ENCODE assay signal across 9 mouse cellular contexts in genomic region chr4:52958693-52959092, GRCm38 (mm10). TPM values are rescaled to one million over a fixed set of nuclear protein-coding genes. Genes with fewer than 3 reads are reported as not detected.
DNase-seq lines count a peak whose midpoint lies in the region; ATAC-seq lines count a peak whose summit lies in the region.
"Had no signal": no experiment of that assay in that cellular context is flagged by ENCODE, and none has a peak within 500 bp of the region (broad histone marks: within the 10 kb centered on the region; RNA-seq: fewer than 3 reads in every experiment).

No protein-coding gene starts in this region.

- H3K9me3 ChIP-seq in kidney, embryonic 16.5 days (ENCODE audit: low read length) = no peaks in the 10 kb centered on the region
- H3K9me3 ChIP-seq in embryonic facial prominence, embryonic 11.5 days (replicated peaks; ENCODE audit: control insufficient read depth, low read length) = no peaks in the 10 kb centered on the region
- no peaks in the 10 kb centered on the region for H3K9me3 ChIP-seq in lung, embryonic 15.5 days

- WGBS in kidney, embryonic 16.5 days = 42% methylated on average over 4 of the region's 4 CpGs
- 47% methylated on average over 4 of the region's 4 CpGs for WGBS in embryonic facial prominence, embryonic 11.5 days
- WGBS in lung, embryonic 15.5 days = 32% methylated on average over 4 of the region's 4 CpGs

- H3K4me2 ChIP-seq in kidney, embryonic 16.5 days (replicated peaks; ENCODE audit: low read depth, low read length) = no peak overlapping the region
- no peak overlapping the region for H3K4me2 ChIP-seq in embryonic facial prominence, embryonic 11.5 days (ENCODE audit: low read depth, low read length)
- no peak overlapping the region for H3K4me2 ChIP-seq in lung, embryonic 15.5 days

- ATAC-seq in kidney, embryonic 16.5 days (ENCODE audit: low FRiP score, low TSS enrichment) = 0 out of 2 replicates have a peak, but pooled peaks have one; percentile 46
- ATAC-seq in embryonic facial prominence, embryonic 11.5 days (replicated peaks; ENCODE audit: insufficient number of reproducible peaks, low FRiP score, low TSS enrichment, low read depth) = no peak
- ATAC-seq in lung, embryonic 15.5 days (ENCODE audit: borderline replicate concordance, extremely low read depth, low FRiP score, low TSS enrichment) = peak; percentile 52; the same call in 1 of the 2 replicates

- no peak overlapping the region for H3K4me3 ChIP-seq in kidney, embryonic 16.5 days (ENCODE audit: low read length)
- no peak overlapping the region for H3K4me3 ChIP-seq in embryonic facial prominence, embryonic 11.5 days (ENCODE audit: low read depth, low read length)
- no peak overlapping the region for H3K4me3 ChIP-seq in lung, embryonic 15.5 days

- no peaks in the 10 kb centered on the region for H3K4me1 ChIP-seq in kidney, embryonic 16.5 days (ENCODE audit: insufficient read depth, low read length)
- H3K4me1 ChIP-seq in embryonic facial prominence, embryonic 11.5 days (ENCODE audit: control insufficient read depth, insufficient read depth, low read length) = no peaks in the 10 kb centered on the region
- H3K4me1 ChIP-seq in lung, embryonic 15.5 days = 0 out of 2 replicates have a peak, but pooled peaks cover 4% of the 10 kb centered on the region

- no peaks in the 10 kb centered on the region for H3K27me3 ChIP-seq in kidney, embryonic 16.5 days (ENCODE audit: insufficient read depth, low read length)
- no peaks in the 10 kb centered on the region for H3K27me3 ChIP-seq in embryonic facial prominence, embryonic 11.5 days (ENCODE audit: control insufficient read depth, insufficient read depth, low read length)
- H3K27me3 ChIP-seq in lung, embryonic 15.5 days = no peaks in the 10 kb centered on the region

- no peak overlapping the region for H3K9ac ChIP-seq in kidney, embryonic 16.5 days (replicated peaks; ENCODE audit: low read length)
- H3K9ac ChIP-seq in embryonic facial prominence, embryonic 11.5 days (replicated peaks; ENCODE audit: low read length) = no peak overlapping the region
- H3K9ac ChIP-seq in lung, embryonic 15.5 days = no peak overlapping the region

- no peak for DNase-seq in kidney, adult 11 months
- DNase-seq in adrenal gland, postnatal 25 days = peak; percentile 13
- peak; percentile 49 for DNase-seq in embryonic facial prominence, embryonic 11.5 days (ENCODE audit: low spot score)
- peak; percentile 8 for DNase-seq in kidney, postnatal 14 days
- peak; percentile 42 for DNase-seq in right cerebral cortex, postnatal 25 days
- DNase-seq in gastrocnemius, postnatal 10 days = no peak

- no peak overlapping the region for H3K27ac ChIP-seq in kidney, embryonic 16.5 days (ENCODE audit: low read length)
- no peak overlapping the region for H3K27ac ChIP-seq in embryonic facial prominence, embryonic 11.5 days (replicated peaks; ENCODE audit: low read depth, low read length)
- H3K27ac ChIP-seq in lung, embryonic 15.5 days = no peak overlapping the region

- no peaks in the 10 kb centered on the region for H3K36me3 ChIP-seq in kidney, embryonic 16.5 days (ENCODE audit: insufficient read depth, low read length)
- H3K36me3 ChIP-seq in embryonic facial prominence, embryonic 11.5 days (replicated peaks; ENCODE audit: control insufficient read depth, insufficient read depth, low read depth, low read length) = no peaks in the 10 kb centered on the region
- H3K36me3 ChIP-seq in lung, embryonic 15.5 days = no peaks in the 10 kb centered on the region

RNA-seq across cellular contexts. Expression of gene Olfr270, which starts 5.7 kb away (rescaled TPM):
- polyA plus RNA-seq in kidney, embryonic 16.5 days (2015; fragmentation: Nextera tagmentation; extraction: Ambion mirVana) = not detected in 2 replicates
- not detected in 2 replicates for total RNA-seq in adrenal gland, postnatal 25 days (2021)
- not detected in 2 replicates for polyA plus RNA-seq in embryonic facial prominence, embryonic 11.5 days (2014; fragmentation: Nextera tagmentation; extraction: Ambion mirVana)
- polyA plus RNA-seq in lung, embryonic 15.5 days (2015; fragmentation: Nextera tagmentation; extraction: Ambion mirVana) = not detected in 2 replicates
- not detected for total RNA-seq in gastrocnemius, postnatal 10 days (2021)
- polyA plus RNA-seq: liver, embryonic 16.5 days had no signal

RNA-seq across cellular contexts. Expression of gene Nipsnap3a, which starts 30.4 kb away (rescaled TPM):
- 0.37 TPM in 1 of 2 replicates, not detected in the other for polyA plus RNA-seq in kidney, embryonic 16.5 days (2015; fragmentation: Nextera tagmentation; extraction: Ambion mirVana)
- not detected in 2 replicates for total RNA-seq in adrenal gland, postnatal 25 days (2021)
- polyA plus RNA-seq in embryonic facial prominence, embryonic 11.5 days (2014; fragmentation: Nextera tagmentation; extraction: Ambion mirVana) = not detected in 2 replicates
- polyA plus RNA-seq in lung, embryonic 15.5 days (2015; fragmentation: Nextera tagmentation; extraction: Ambion mirVana) = not detected in 2 replicates
- total RNA-seq in gastrocnemius, postnatal 10 days (2021) = not detected
- polyA plus RNA-seq: liver, embryonic 16.5 days had no signal

RNA-seq across cellular contexts. Expression of gene Olfr272, which starts 39.7 kb away (rescaled TPM):
- not detected in 2 replicates for polyA plus RNA-seq in kidney, embryonic 16.5 days (2015; fragmentation: Nextera tagmentation; extraction: Ambion mirVana)
- total RNA-seq in adrenal gland, postnatal 25 days (2021) = not detected in 2 replicates
- polyA plus RNA-seq in embryonic facial prominence, embryonic 11.5 days (2014; fragmentation: Nextera tagmentation; extraction: Ambion mirVana) = not detected in 2 replicates
- not detected in 2 replicates for polyA plus RNA-seq in lung, embryonic 15.5 days (2015; fragmentation: Nextera tagmentation; extraction: Ambion mirVana)
- not detected for total RNA-seq in gastrocnemius, postnatal 10 days (2021)
- polyA plus RNA-seq: liver, embryonic 16.5 days had no signal

RNA-seq across cellular contexts. Expression of gene Nipsnap3b, which starts 53.0 kb away (rescaled TPM):
- 78.3 and 80.2 TPM in 2 replicates for polyA plus RNA-seq in kidney, embryonic 16.5 days (2015; fragmentation: Nextera tagmentation; extraction: Ambion mirVana)
- 46.5 and 46.8 TPM in 2 replicates for total RNA-seq in adrenal gland, postnatal 25 days (2021)
- 85.4 and 92.8 TPM in 2 replicates for polyA plus RNA-seq in embryonic facial prominence, embryonic 11.5 days (2014; fragmentation: Nextera tagmentation; extraction: Ambion mirVana)
- polyA plus RNA-seq in lung, embryonic 15.5 days (2015; fragmentation: Nextera tagmentation; extraction: Ambion mirVana) = 81.5 and 84.6 TPM in 2 replicates
- total RNA-seq in gastrocnemius, postnatal 10 days (2021) = 10 to 100 TPM in 1 of 2 experiments, 1 to 10 TPM in 1; 9.6 to 11.6 TPM

Comparison
In these comparisons a context has a peak if more than half of its experiments do, and no peak if none do; other contexts are left out.
1. DNase-seq: peak in adrenal gland, postnatal 25 days (single experiment), embryonic facial prominence, embryonic 11.5 days (single experiment), kidney, postnatal 14 days (single experiment) and right cerebral cortex, postnatal 25 days (single experiment); none in kidney, adult 11 months (single experiment) and gastrocnemius, postnatal 10 days (single experiment).